Mouse (Mus musculus): ENCODE measurements around the gene Uox. TPM values are rescaled to one million over a fixed set of nuclear protein-coding genes. Genes with fewer than 3 reads are reported as not detected.

The Uox gene
- polyA plus RNA-seq, 1 experiment from 2014 or later = 0.70 TPM

GRCm38 (mm10) chr3:146564268-146565064 lies 5.8 kb upstream of the Uox start:
- H3K27ac ChIP-seq = no peak overlapping the region
- H3K9ac ChIP-seq = no peak overlapping the region
- no peaks in the 10 kb centered on the region for H3K9me3 ChIP-seq
- H3K4me1 ChIP-seq (replicated peaks) = no peaks in the 10 kb centered on the region
- 0 out of 2 replicates have a peak, but pooled peaks have one; percentile 15 for ATAC-seq
- no peaks in the 10 kb centered on the region for H3K36me3 ChIP-seq
- 44% methylated on average over 14 of the region's 14 CpGs for WGBS
- no peaks in the 10 kb centered on the region for H3K27me3 ChIP-seq (replicated peaks)
- H3K4me3 ChIP-seq (replicated peaks) = no peak overlapping the region
- H3K4me2 ChIP-seq (replicated peaks) = no peak overlapping the region

GRCm38 (mm10) chr3:146565065-146565411 lies 5.2 kb upstream of the Uox start:
- Histone ChIP-seq H3K9ac (no peak overlapping the region), H3K27me3 (replicated peaks) (no peaks in the 10 kb centered on the region), H3K4me3 (replicated peaks) (no peak overlapping the region), H3K4me2 (replicated peaks) (no peak overlapping the region), H3K9me3 (no peaks in the 10 kb centered on the region), H3K27ac (no peak overlapping the region), H3K36me3 (no peaks in the 10 kb centered on the region), H3K4me1 (replicated peaks) (no peaks in the 10 kb centered on the region)
- no peak for ATAC-seq
- 92% methylated on average over 1 of the region's 1 CpGs for WGBS

- H3K4me1 ChIP-seq (replicated peaks) = no peaks in the 10 kb centered on the region
- H3K36me3 ChIP-seq = no peaks in the 10 kb centered on the region
- no peaks in the 10 kb centered on the region for H3K27me3 ChIP-seq (replicated peaks)
- no peak overlapping the region for H3K4me2 ChIP-seq (replicated peaks)
- no peaks in the 10 kb centered on the region for H3K9me3 ChIP-seq
- no peak overlapping the region for H3K27ac ChIP-seq
- H3K9ac ChIP-seq = no peak overlapping the region
- ATAC-seq = no peak
- H3K4me3 ChIP-seq (replicated peaks) = no peak overlapping the region
- 60% methylated on average over 7 of the region's 7 CpGs for WGBS
These were observed 2.9 kb upstream of the Uox start for GRCm38 (mm10) chr3:146567366-146567765.

- Histone ChIP-seq H3K27me3 (replicated peaks) (no peaks in the 10 kb centered on the region), H3K4me2 (replicated peaks) (no peak overlapping the region), H3K4me3 (replicated peaks) (no peak overlapping the region), H3K9me3 (no peaks in the 10 kb centered on the region), H3K27ac (no peak overlapping the region), H3K9ac (no peak overlapping the region), H3K36me3 (no peaks in the 10 kb centered on the region), H3K4me1 (replicated peaks) (no peaks in the 10 kb centered on the region)
- WGBS = 64% methylated on average over 9 of the region's 9 CpGs
- peak; percentile 77 for ATAC-seq
These were observed 2.2 kb upstream of the Uox start for GRCm38 (mm10) chr3:146567884-146568530.

- no peaks in the 10 kb centered on the region for H3K36me3 ChIP-seq
- no peak overlapping the region for H3K4me2 ChIP-seq (replicated peaks)
- H3K27me3 ChIP-seq (replicated peaks) = no peaks in the 10 kb centered on the region
- no peak overlapping the region for H3K27ac ChIP-seq
- ATAC-seq = no peak
- H3K4me1 ChIP-seq (replicated peaks) = no peaks in the 10 kb centered on the region
- no peaks in the 10 kb centered on the region for H3K9me3 ChIP-seq
- H3K4me3 ChIP-seq (replicated peaks) = no peak overlapping the region
- WGBS = 86% methylated on average over 3 of the region's 3 CpGs
- H3K9ac ChIP-seq = no peak overlapping the region
These were observed 632 bp upstream of the Uox start for GRCm38 (mm10) chr3:146569594-146569993.

- Histone ChIP-seq H3K36me3 (no peaks in the 10 kb centered on the region), H3K9ac (no peak overlapping the region), H3K27ac (no peak overlapping the region), H3K4me3 (replicated peaks) (no peak overlapping the region), H3K4me2 (replicated peaks) (no peak overlapping the region), H3K27me3 (replicated peaks) (no peaks in the 10 kb centered on the region), H3K9me3 (no peaks in the 10 kb centered on the region), H3K4me1 (replicated peaks) (no peaks in the 10 kb centered on the region)
- 82% methylated on average over 6 of the region's 6 CpGs for WGBS
- ATAC-seq = no peak
These were observed 713 bp downstream of the Uox start for GRCm38 (mm10) chr3:146570939-146571338.

- H3K9me3 ChIP-seq = no peaks in the 10 kb centered on the region
- H3K36me3 ChIP-seq = no peaks in the 10 kb centered on the region
- H3K27ac ChIP-seq = no peak overlapping the region
- no peak overlapping the region for H3K4me2 ChIP-seq (replicated peaks)
- no peak for ATAC-seq
- no peaks in the 10 kb centered on the region for H3K4me1 ChIP-seq (replicated peaks)
- no peaks in the 10 kb centered on the region for H3K27me3 ChIP-seq (replicated peaks)
- no peak overlapping the region for H3K9ac ChIP-seq
- WGBS = 68% methylated on average over 1 of the region's 1 CpGs
- no peak overlapping the region for H3K4me3 ChIP-seq (replicated peaks)
These were observed 1.1 kb downstream of the Uox start for GRCm38 (mm10) chr3:146571341-146571740.

GRCm38 (mm10) chr3:146577591-146577990 lies 7.4 kb downstream of the Uox start:
- H3K9me3 ChIP-seq = no peaks in the 10 kb centered on the region
- 63% methylated on average over 2 of the region's 2 CpGs for WGBS

GRCm38 (mm10) chr3:146580039-146580729 lies 10.0 kb downstream of the Uox start:
- Histone ChIP-seq H3K4me2 (replicated peaks) (no peak overlapping the region), H3K4me3 (replicated peaks) (no peak overlapping the region), H3K27me3 (replicated peaks) (no peaks in the 10 kb centered on the region), H3K4me1 (replicated peaks) (no peaks in the 10 kb centered on the region), H3K36me3 (no peaks in the 10 kb centered on the region), H3K27ac (no peak overlapping the region), H3K9me3 (no peaks in the 10 kb centered on the region), H3K9ac (no peak overlapping the region)
- ATAC-seq = no peak
- 90% methylated on average over 3 of the region's 3 CpGs for WGBS

More at GRCm38 (mm10) chr3:146577591-146577990, 7.4 kb downstream of the Uox start:
- Histone ChIP-seq H3K4me3 (replicated peaks) (no peak overlapping the region), H3K27me3 (replicated peaks) (no peaks in the 10 kb centered on the region), H3K4me2 (replicated peaks) (no peak overlapping the region), H3K27ac (no peak overlapping the region), H3K4me1 (replicated peaks) (no peaks in the 10 kb centered on the region), H3K36me3 (no peaks in the 10 kb centered on the region), H3K9ac (no peak overlapping the region)
- ATAC-seq = no peak

GRCm38 (mm10) chr3:146583478-146583877 lies 13.3 kb downstream of the Uox start:
- Histone ChIP-seq H3K4me3 (replicated peaks) (no peak overlapping the region), H3K4me1 (replicated peaks) (no peaks in the 10 kb centered on the region), H3K36me3 (no peaks in the 10 kb centered on the region), H3K9ac (no peak overlapping the region), H3K27me3 (replicated peaks) (no peaks in the 10 kb centered on the region), H3K4me2 (replicated peaks) (no peak overlapping the region), H3K27ac (no peak overlapping the region), H3K9me3 (no peaks in the 10 kb centered on the region)
- WGBS = 78% methylated on average over 4 of the region's 4 CpGs
- no peak for ATAC-seq

- WGBS = 59% methylated on average over 5 of the region's 5 CpGs
- no peak for ATAC-seq
- H3K4me3 ChIP-seq (replicated peaks) = no peak overlapping the region
- H3K36me3 ChIP-seq = no peaks in the 10 kb centered on the region
- H3K27ac ChIP-seq = no peak overlapping the region
- no peaks in the 10 kb centered on the region for H3K4me1 ChIP-seq (replicated peaks)
- H3K4me2 ChIP-seq (replicated peaks) = no peak overlapping the region
- H3K9me3 ChIP-seq = no peaks in the 10 kb centered on the region
- no peaks in the 10 kb centered on the region for H3K27me3 ChIP-seq (replicated peaks)
- no peak overlapping the region for H3K9ac ChIP-seq
These were observed 13.7 kb downstream of the Uox start for GRCm38 (mm10) chr3:146583908-146584307.

GRCm38 (mm10) chr3:146586616-146587015 lies 16.4 kb downstream of the Uox start:
- no peak overlapping the region for H3K27ac ChIP-seq
- no peaks in the 10 kb centered on the region for H3K9me3 ChIP-seq
- H3K4me3 ChIP-seq (replicated peaks) = no peak overlapping the region
- H3K27me3 ChIP-seq (replicated peaks) = no peaks in the 10 kb centered on the region
- ATAC-seq = no peak
- no peak overlapping the region for H3K9ac ChIP-seq
- WGBS = 95% methylated on average over 14 of the region's 14 CpGs
- H3K4me1 ChIP-seq (replicated peaks) = no peaks in the 10 kb centered on the region
- H3K36me3 ChIP-seq = no peaks in the 10 kb centered on the region
- H3K4me2 ChIP-seq (replicated peaks) = no peak overlapping the region
